Mouse (Mus musculus) 3134 (cell line): ENCODE results near the gene Atp5l.
"Not testable (repeated sequence)": the region's sequence is repeated elsewhere in the genome, so short reads cannot be mapped to it uniquely, and the experiment has no call there.

Source experiments
- DNase-seq: peaks from one replicate; pipeline ENCODE4 v3.0.0-alpha.2; 2011; ENCODE audit warnings: low spot score; ENCODE audit not compliant: insufficient read length; ENCODE audit errors: extremely low read depth

Atp5l gene

DNA sequence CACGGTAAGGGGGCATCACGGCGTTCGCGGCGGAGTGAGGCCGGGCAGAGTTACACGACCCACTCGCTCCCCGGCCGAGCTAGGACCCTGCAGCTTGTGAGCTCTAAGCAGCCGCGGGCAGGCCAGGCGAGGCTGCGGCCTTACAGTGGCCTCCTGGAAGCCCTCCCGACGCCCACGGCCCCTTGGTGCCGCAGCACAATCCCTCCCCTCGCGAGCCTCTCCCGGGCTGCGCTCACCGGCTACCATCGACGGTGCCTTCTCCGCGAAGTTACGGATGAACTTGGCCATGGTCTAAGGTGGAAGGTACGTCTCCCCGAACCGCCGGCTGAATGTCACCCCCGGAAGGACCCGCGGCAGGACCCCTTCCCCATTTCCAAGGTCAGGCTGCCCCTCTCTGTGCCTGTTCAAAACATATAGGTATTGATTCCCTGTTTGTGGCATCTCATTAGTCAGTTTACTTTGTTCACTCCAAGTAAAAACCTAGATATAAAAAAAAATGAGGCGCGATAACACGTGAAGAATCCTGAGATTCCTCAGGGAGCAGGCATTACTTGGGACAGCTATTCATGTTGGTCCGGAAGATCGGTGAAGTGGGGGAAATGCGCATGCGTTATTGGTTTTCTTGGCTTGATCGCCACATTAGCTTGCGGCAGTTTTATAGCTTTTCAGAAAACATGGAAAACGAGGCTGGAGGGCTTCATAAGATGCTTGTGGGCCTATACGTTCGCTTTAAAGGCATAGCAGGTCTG lies at the start of gene Atp5l:
TSS of gene Atp5l (minus strand) at position 369 of the 749 bp plus-strand sequence.
- DNase-seq: peak; percentile 86

DNA sequence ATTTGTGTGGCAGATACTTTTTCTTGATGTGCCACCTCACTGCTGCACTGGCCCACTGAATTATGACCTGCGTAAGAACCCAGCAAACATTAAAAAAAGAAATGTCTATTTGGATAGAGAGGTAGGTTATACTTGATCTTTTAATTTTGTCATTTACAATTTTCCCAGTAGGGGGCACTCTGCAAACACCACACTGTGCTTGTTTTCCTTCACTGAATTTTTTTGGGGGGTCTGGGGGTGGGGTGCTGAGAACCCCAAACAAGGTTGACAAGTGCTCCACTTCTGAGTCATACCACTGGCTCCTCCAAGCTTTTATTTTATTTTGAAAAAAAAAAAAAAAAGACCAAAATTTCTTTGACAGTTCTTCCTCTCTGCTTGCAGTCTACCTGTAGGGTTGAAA lies 48.9 kb upstream of the Atp5l start:
- no peak for DNase-seq

DNA sequence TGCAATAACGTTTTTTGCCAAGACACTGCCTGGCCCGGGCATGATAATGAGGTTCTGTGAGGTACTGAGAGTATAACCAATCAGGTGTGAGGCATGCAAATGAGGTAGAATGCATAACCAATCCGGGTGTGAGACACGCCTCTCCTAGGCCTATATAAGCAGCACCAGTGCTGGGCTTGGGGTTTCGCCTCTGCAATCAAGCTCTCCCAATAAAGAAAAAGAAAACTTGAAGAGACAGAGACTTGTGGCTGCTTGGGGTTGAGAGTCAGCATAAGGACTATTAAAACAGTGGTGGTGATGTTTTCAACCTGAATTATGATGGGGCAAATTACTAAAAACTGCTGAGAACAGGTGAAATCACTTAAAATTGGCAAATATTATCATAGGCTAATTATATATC lies 47.2 kb upstream of the Atp5l start:
- DNase-seq: not testable (repeated sequence)

DNA sequence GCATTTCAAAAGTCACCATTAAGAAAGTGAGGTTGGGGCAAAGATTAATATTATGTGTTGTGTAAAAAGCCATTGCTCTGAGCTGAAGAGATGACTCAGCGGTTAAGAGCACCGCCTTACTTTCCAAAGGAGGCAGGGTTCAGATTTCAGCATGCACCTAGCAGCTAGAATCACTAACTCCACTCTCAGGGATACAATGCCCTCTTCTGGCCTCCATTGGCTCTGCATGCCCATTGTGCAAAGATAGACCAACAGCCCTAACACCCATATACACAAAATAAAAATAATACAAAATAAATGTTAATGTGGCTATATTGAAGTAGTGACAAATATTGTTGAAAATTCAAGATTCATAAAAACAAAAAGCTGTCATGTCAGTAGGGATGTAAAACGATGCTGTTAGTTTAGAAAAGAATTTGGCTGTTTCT lies 46.3 kb upstream of the Atp5l start:
- DNase-seq: peak; percentile 52

DNA sequence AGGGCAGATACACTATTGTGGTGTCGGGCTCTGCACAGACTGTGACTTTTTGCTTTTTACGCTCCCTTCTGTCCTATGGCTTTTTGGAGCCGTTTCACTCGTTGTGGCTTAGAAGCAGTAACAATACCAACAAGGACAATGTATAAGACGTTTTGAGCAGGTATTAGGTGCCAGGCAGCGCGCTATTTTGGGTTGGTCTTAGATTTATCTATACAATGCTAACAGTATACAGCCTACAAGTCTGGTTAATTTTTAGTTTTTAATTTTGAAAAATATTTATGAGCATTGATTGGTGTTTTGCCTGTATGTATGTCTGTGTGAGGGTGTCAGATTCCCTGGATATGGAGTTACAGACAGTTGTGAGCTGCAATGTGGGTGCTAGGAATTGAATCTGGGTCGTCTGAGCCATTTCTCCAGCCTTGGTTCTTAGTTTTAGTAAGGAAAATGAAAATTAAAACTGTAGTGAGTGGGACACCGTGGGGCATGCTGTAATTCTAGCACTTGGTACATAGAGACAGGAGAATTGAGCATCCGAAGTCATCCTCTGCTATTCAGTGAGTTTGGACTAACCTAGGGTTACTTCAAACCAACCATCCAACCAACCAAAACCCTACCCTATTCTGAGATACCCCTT lies 45.4 kb upstream of the Atp5l start:
- no peak for DNase-seq

DNA sequence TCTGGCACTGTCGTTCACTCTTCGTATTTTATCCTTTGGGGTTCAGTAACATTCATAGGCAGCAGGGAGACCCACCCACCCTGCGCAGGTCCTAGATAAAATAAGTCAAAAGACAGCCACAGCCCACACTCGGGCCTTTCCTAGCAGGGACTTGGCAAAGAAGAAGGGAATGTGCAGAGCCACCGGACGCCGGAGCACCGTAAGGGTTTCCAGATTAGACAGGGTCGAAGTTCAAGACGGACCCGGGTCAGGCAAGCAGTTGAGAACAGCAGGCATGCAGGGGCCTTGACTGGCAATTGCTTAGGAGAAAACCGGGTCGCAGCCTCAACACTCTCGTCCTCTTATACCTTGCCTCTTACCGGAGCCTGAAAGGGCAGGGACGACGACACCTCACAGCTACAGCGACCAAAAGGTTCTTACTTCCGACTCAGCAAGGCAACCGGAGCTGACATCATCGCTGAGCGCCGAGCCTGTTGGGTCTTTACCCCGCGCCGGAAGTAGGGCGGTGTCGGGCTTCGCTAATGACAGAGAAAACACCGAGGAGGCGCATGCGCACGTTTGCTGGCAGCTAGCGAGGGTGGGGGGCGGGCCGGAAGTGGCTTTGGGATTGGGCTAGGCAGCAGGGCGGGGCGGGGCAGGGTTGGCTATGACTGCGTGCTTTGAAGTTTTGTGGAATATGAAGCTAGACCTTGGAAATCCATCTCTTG lies 44.7 kb upstream of the Atp5l start, which contains the start of gene Ube4a:
TSS of gene Ube4a (minus strand) at position 475 of the 707 bp plus-strand sequence.
- DNase-seq: peak; percentile 99

DNA sequence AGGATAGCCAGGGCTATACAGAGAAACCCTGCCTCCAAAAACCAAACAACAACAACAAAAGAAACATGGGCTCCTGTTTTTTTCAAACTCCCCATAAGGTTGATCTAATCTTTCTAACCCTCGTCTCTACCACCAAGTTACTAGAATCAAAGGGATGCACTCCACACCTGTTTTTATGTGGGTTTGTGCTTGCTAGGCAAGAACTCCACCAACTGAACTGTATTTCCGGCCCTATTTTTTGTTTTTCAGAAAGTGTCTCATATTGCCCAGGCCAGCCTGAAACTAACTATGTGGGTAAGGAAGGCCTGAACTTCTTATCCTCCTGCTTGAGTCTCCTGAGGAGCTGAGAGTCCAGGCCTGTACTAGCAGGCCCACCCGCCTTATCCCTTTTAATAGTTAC lies 33.9 kb upstream of the Atp5l start:
- no peak for DNase-seq

DNA sequence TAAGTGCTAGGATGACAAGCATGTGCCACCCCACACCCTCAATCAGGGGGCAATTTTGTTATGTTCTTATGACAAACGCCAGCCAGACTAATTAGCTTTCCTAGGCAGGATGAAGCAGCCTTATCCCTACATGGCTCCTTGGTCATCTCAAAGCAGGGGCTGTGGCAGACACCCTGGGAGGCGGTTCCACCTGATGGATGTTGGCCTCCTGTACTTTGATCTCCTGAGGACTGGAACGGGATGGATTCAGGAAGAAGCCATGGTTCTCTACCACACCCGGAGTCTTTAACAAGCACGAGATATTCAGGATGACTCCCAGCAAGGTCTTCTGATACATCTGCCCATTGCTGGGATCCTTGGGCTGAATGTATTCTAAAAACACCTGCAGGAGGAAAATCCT lies 27.3 kb upstream of the Atp5l start:
- no peak for DNase-seq

DNA sequence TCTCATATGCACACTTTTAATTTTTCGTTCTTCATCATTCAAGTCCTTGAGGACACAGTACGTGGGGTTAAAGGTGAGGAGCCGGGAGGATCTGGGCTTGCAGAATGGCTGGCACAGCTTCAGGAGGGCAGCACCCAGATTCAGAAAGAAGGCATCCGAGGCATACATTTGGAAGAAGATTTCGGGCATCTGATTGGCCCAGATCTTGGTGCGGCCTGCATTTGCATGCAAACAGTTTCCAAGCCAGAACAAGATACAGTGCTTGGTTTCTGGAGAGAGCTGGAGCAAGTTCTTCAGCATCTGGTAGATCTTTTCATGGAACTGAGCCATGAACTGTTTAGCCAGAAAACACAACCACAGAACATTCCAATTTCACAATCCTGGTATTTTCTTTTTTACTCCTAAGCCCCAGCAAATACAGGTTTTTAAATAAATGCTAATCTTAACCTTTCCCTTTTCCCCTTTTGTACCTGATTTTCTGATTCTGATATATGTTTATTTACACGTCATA lies 25.7 kb upstream of the Atp5l start:
- peak; percentile 32 for DNase-seq

DNA sequence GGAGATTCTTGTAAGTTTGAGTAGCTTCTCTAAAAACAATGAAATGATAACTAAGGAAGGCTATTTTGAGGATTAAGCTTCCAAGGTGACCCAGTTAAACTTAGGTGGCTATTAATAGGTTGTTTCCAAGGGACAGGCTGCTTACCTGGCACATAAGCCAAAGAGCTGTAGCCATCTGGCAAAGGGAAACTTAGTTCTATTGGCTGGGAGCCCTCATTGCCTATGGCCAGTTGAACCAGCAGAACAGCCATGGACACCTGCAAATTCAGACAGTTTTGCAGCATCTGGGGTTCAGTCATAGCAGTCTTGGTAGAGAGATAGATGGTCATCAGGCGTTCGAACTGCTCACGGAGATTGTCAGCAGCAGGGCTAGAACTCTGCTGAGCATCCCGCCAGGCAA lies 21.9 kb upstream of the Atp5l start:
- DNase-seq: no peak

DNA sequence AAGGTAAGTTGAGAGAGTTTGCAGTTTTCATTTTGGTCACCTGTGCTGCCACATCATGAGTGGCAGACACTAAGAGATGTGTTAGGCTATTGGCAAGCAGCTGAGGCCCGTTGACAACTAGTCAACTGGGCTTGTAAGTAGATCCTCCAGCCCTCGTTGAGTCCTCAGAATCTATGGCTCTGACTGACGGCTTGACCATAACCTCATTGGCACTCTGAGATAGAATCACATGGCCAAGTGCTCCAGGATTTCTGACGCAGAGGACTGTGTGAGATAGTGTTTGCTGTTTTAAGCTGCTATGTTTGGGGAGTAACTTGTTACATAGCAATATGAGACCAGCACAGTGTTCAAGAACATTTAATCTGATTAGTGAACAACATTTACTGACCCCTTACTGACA lies 21.2 kb upstream of the Atp5l start:
- DNase-seq: no peak

DNA sequence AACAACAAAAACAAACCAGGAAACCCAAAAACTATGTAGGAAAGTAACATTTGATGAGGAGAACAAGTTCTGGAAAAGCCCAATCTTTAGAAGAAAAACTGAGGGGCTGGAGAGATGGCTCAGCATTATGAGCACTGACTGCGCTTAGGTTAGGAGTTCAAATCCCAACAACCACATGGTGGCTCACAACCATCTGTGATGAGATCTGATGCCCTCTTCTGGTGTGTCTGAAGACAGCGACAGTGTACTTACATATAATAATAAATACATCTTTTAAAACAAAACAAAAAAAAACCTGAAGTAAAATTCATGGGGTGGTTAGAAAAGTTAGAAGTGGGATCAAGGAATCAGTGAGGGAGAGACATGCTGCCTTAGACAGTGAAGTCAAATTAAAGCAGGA lies 1.0 kb upstream of the Atp5l start:
- DNase-seq: no peak

DNA sequence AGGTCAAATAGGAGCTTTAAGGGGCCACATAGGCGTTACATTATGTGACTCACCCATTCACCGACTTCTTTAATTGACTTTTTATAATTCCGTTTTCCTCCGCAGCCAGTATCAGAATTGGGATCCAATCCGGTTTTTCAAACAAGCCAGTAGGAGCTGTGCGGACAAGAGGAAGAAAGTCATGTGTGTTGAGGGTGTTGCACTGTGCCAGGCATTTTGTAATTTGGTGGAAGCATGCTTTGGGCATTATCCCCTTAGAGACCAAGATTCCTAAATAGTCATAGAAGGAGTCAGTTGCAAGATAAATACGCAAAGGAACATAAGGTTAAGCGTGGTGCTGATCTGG lies 554 bp upstream of the Atp5l start:
- DNase-seq: no peak

DNA sequence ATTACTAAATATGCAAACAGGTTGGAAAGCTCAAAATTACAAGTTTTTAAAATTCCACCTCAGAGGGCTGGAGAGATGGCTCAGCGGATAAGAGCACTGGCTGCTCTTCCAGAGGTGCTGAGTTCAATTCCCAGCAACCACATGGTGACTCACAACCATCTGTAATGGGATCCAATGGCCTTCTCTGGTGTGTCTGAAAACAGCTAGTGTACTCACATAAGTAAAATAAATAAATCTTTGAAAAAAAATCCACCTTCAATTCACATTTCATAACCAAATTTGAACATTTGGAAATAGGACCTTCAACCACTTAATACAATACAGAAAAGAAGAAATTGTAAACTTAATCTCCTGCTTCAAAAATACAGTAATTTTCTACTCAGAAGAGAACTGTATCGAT lies 936 bp downstream of the Atp5l start:
- DNase-seq: peak; percentile 28

DNA sequence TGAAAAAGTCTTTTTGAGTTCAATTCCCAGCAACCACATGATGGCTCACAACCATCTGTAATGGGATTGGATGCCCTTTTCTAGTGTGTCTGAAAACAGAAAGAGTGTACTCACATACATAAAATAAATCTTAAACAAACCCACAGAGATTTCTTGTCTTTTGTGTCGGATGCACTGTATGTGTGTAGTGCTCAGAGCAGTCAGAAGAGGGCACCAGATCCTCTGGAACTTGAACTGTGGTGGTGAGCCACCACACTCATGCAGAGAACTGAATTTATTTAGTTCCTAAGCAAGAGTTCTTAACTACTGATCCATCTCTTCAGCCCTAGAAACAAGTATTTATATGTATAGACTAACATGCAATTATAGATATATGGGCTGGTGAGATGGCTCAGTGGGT lies 4.3 kb downstream of the Atp5l start:
- peak; percentile 33 for DNase-seq

DNA sequence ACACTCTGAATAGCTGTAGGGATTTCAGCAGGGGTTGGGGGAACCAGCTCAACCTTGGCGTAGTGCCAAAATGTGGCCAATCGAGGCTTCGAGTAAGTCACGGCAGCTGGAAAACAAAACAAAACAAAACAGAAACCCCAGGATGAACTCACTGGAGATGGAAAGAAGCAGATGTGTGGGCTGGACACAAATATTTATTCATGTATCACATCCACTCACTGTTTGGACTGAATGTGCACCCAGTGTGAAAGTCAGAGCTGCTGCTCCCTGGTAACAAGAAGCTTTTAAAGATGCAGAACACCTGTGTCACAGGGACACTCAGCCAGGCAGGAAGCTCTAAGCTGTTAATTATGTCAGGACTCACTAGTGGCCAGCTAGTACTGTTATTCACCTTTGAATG lies 5.8 kb downstream of the Atp5l start:
- no peak for DNase-seq

DNA sequence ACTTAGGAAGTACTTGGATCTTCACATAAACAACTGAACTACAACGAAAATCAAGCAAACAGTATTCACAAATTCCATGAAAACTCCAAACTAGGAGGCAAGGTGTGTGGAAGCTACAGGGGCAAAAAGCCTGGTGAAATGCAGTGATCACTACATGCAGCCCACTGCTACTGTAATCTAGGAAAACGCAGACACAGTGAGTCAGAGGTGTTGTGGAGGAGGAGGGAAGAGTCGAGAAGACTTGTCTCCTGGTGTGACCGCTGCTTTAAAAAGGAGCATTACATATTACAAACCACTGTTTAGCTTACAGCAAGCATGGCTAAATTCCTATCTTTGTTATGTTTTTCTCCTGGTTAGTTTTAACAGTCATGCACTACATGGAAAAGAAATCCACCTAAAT lies 9.2 kb downstream of the Atp5l start:
- DNase-seq: no peak

DNA sequence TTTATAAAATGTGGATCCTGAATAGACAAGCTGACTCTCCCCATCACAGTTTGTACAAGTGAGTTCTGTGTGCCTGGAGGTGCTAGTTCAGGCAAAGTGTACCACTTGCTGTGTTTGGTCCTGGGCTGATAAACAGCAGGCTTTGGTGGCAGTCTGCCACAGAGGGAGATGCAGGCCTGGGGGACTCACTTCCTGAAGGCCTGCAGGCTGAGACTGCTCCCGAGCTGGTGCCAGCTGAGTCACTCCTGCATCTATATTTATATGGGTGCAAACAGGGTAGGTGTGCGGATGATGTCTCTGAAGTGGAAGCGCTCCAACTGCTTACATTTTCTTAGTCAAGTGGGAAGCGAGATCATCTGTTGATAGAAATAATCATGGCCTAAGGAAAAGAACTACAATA lies 14.9 kb downstream of the Atp5l start:
- DNase-seq: peak; percentile 59

DNA sequence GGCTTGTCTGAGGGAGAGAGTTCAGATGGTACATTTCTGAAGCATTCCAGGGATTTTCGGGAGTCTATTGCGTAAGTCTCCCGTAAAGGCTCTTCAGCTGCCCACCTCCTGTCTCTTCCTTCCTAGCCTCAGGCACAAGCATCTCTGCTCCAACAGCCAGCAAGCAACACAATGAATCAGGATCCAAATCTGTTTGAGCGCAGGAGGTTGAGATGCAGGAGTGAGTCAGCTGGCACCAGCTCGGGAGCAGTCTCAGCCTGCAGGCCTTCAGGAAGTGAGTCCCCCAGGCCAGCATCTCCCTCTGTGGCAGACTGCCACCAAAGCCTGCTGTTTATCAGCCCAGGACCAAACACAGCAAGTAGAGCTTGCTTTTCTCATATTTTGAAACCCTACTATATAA lies 15.6 kb downstream of the Atp5l start:
- peak; percentile 84 for DNase-seq

DNA sequence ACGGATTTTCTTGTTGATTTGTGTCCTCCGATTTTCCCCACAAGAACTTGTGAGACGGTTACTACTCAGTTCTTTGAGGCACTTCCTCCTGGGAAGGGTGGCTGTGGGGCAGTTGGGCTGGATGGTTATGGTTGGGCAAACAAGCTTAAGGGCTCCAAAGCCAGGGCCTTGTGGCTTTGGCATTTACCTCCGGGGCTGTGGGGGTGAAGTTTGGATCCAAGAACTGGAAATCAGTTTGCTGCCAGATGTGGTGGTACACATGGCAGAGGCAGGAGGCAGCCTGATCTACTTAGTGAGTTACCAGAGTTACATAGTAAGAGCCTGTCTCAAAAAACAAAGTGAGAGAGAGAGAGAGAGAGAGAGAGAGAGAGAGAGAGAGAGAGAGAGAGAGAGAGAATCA lies 16.7 kb downstream of the Atp5l start:
- peak; percentile 74 for DNase-seq

DNA sequence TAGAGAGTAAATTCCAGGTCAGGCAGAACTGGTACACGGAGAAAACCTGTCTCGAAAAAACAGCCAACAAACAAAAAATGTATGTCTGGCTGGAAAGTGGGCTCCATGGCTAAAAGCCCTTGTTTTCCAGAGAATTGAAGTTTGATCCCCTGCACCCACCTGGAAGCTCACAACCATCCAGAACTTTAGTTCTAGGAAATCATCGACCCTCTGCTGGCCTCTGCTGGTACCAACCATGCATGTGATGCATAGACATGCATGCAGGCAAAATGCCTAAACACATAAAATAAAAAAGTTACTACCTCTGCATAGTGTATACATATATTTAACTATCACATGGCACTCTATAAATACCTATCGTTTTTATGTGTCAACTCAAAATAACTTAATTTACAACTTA lies 20.1 kb downstream of the Atp5l start:
- no peak for DNase-seq

DNA sequence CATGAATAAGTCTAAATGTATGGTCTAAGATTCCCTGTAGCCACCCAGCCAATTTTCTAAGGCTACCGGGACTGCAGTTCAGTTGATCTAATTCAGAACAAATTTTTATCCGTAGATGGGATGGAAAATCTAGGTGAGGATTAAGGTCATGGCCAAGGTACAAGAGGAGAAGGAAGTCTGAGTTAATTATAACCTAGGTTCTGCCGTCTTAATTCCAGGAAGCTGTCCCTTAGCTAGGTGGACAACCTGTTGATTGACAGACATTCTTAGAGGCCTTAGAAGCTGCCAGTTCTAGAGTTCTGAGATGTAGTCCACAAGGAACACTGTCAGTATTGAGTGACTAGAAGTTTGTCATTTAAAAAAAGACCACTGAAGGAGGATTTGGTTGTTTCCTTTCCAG lies 20.8 kb downstream of the Atp5l start:
- DNase-seq: no peak
